Mouse (Mus musculus): ENCODE results near the gene Flvcr2.
"Not testable (repeated sequence)": the region's sequence is repeated elsewhere in the genome, so short reads cannot be mapped to it uniquely, and the experiment has no call there.

Gene Flvcr2

GRCm38 (mm10) chr12:85745827-85746695, at the start of gene Flvcr2:
Gene Flvcr2, plus strand, starts transcription at chr12:85746539.
- in situ Hi-C loops (cut with MseI, MboI): loop anchor here (5.0 kb wide), 1 partner anchor 71 kb away; no protein-coding TSS in a partner anchor

- in situ Hi-C loops (cut with MseI, MboI): not testable (repeated sequence)
Measured at GRCm38 (mm10) chr12:85698179-85698578, 48.2 kb upstream of the Flvcr2 start.

GRCm38 (mm10) chr12:85700191-85700841, 46.0 kb upstream of the Flvcr2 start:
- in situ Hi-C loops (cut with MseI, MboI): no loop called here

GRCm38 (mm10) chr12:85700842-85701223, 45.5 kb upstream of the Flvcr2 start:
- in situ Hi-C loops (cut with MseI, MboI): no loop called here

GRCm38 (mm10) chr12:85702166-85703055, 43.9 kb upstream of the Flvcr2 start:
- in situ Hi-C loops (cut with MseI, MboI): no loop called here

GRCm38 (mm10) chr12:85703507-85703906, 42.8 kb upstream of the Flvcr2 start:
- in situ Hi-C loops (cut with MseI, MboI): no loop called here

GRCm38 (mm10) chr12:85704566-85704965, 41.8 kb upstream of the Flvcr2 start:
- in situ Hi-C loops (cut with MseI, MboI): no loop called here

- in situ Hi-C loops (cut with MseI, MboI): no loop called here
Measured at GRCm38 (mm10) chr12:85705002-85705830, 41.1 kb upstream of the Flvcr2 start.

GRCm38 (mm10) chr12:85705831-85706530, 40.4 kb upstream of the Flvcr2 start:
- in situ Hi-C loops (cut with MseI, MboI): no loop called here

GRCm38 (mm10) chr12:85706906-85707305, 39.4 kb upstream of the Flvcr2 start:
- in situ Hi-C loops (cut with MseI, MboI): no loop called here

GRCm38 (mm10) chr12:85707391-85707790, 38.9 kb upstream of the Flvcr2 start:
- in situ Hi-C loops (cut with MseI, MboI): no loop called here

GRCm38 (mm10) chr12:85708556-85708955, 37.8 kb upstream of the Flvcr2 start:
- in situ Hi-C loops (cut with MseI, MboI): no loop called here

- in situ Hi-C loops (cut with MseI, MboI): no loop called here
Measured at GRCm38 (mm10) chr12:85710695-85711094, 35.6 kb upstream of the Flvcr2 start.

GRCm38 (mm10) chr12:85712587-85712986, 33.8 kb upstream of the Flvcr2 start:
- in situ Hi-C loops (cut with MseI, MboI): no loop called here

GRCm38 (mm10) chr12:85714126-85714525, 32.2 kb upstream of the Flvcr2 start:
- in situ Hi-C loops (cut with MseI, MboI): no loop called here

GRCm38 (mm10) chr12:85725306-85725705, 21.0 kb upstream of the Flvcr2 start:
- in situ Hi-C loops (cut with MseI, MboI): no loop called here

- in situ Hi-C loops (cut with MseI, MboI): no loop called here
Measured at GRCm38 (mm10) chr12:85726729-85727397, 19.5 kb upstream of the Flvcr2 start.

- in situ Hi-C loops (cut with MseI, MboI): no loop called here
Measured at GRCm38 (mm10) chr12:85728181-85728580, 18.2 kb upstream of the Flvcr2 start.

- in situ Hi-C loops (cut with MseI, MboI): no loop called here
Measured at GRCm38 (mm10) chr12:85729022-85729944, 17.1 kb upstream of the Flvcr2 start.

Data from mouse trophoblast stem cell (cell line).